Mouse (Mus musculus): ENCODE measurements around the gene Efcc1. TPM values are rescaled to one million over a fixed set of nuclear protein-coding genes. Genes with fewer than 3 reads are reported as not detected.

The Efcc1 gene
- total RNA-seq, 1 experiment, result not detected

DNA sequence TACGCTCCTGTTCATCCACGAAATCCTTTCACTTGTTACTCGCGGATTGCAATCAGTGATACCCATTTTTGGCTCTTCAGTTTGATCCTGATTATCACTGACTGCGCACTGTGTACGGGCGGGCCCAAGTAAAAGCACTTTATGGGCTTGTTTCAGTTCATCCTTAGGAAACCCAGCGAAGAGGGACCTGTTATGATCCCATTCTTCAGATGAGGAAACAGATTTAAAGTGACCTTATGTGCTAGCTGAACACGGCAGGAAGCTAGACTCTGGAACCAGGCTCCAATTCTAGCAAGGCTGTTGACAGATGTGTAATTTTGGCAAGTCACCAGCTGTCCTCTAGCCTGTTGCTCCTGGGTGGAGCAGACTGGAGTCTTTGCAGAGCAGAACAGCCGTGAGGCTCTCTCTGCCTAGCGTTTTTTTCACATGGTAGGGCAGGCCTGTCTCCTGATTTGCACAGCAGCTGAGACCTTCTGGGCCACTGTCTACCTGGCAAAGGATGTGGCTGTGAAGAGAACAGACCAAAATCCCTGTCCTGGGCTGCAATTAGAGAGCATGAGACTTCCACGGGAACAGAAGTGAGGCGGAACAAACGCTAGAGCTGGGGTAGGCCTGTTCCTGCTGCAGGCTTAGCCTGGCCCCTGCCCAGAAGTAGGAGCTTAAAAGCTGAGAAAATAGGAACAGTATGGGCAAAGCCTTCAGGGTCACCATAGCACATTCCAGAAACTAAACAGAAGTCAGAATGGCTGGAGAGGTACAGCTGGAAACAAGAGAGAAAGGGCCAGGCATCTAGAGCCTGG, 2.7 kb downstream of the Efcc1 start:
- no peak for TF ChIP-seq ZC3H11A (IDR thresholded peaks at IDR 0.05; ENCODE audit: borderline replicate concordance, low read depth, low read length)
- TF ChIP-seq MAFK (IDR thresholded peaks at IDR 0.05; ENCODE audit: insufficient read depth, low read depth, low read length), result no peak
- no peak for TF ChIP-seq CHD2 (IDR thresholded peaks at IDR 0.05; ENCODE audit: low read depth, low read length)
- TF ChIP-seq HCFC1 (IDR thresholded peaks at IDR 0.05; ENCODE audit: borderline replicate concordance, insufficient read depth, low read length), result no peak
- TF ChIP-seq ZNF384 (IDR thresholded peaks at IDR 0.05; ENCODE audit: low read depth, low read length), result no peak
- Histone ChIP-seq H3K4me1 (ENCODE audit: control insufficient read depth in 2 of 2, insufficient read depth in 2 of 2, low read length in 2 of 2, poor library complexity in 1 of 2) (peaks cover 0 to 3% of the 10 kb centered on the region in 2 experiments; a peak in 1 of 4 replicates), H3K4me3 (ENCODE audit: insufficient read depth in 1 of 2, low read depth in 1 of 2, low read length in 2 of 2, poor library complexity in 1 of 2, severe bottlenecking in 1 of 2) (peak overlapping the region; percentile 27 to 58; a peak in 1 of 4 replicates), H3K9ac (ENCODE audit: insufficient read depth, low read depth, low read length, poor library complexity, severe bottlenecking) (no peak overlapping the region), H3K27ac (ENCODE audit: insufficient read depth, low read depth, low read length, poor library complexity, severe bottlenecking) (no peak overlapping the region), H3K9me3 (ENCODE audit: control insufficient read depth, insufficient read depth, low read depth, low read length) (no peaks in the 10 kb centered on the region), H3K36me3 (ENCODE audit: control insufficient read depth, insufficient read depth, low read length, poor library complexity, severe bottlenecking) (no peaks in the 10 kb centered on the region)
- DNase-seq (ENCODE audit: low read depth, low spot score), result no peak
- in situ Hi-C loops (cut with MboI; ENCODE audit: low sequenced_read_pairs in 2 of 2, unreplicated experiment in 2 of 2), result no loop called here

GRCm38 (mm10) chr6:87734136-87734535, 3.5 kb downstream of the Efcc1 start:
- Histone ChIP-seq H3K9me3 (ENCODE audit: control insufficient read depth, insufficient read depth, low read depth, low read length) (no peaks in the 10 kb centered on the region), H3K36me3 (ENCODE audit: control insufficient read depth, insufficient read depth, low read length, poor library complexity, severe bottlenecking) (no peaks in the 10 kb centered on the region), H3K4me1 (ENCODE audit: control insufficient read depth in 2 of 2, insufficient read depth in 2 of 2, low read length in 2 of 2, poor library complexity in 1 of 2) (peaks cover 0 to 3% of the 10 kb centered on the region in 2 experiments; a peak in 1 of 4 replicates), H3K9ac (ENCODE audit: insufficient read depth, low read depth, low read length, poor library complexity, severe bottlenecking) (no peak overlapping the region), H3K4me3 (ENCODE audit: insufficient read depth in 1 of 2, low read depth in 1 of 2, low read length in 2 of 2, poor library complexity in 1 of 2, severe bottlenecking in 1 of 2) (no peak overlapping the region), H3K27ac (ENCODE audit: insufficient read depth, low read depth, low read length, poor library complexity, severe bottlenecking) (no peak overlapping the region)
- in situ Hi-C loops (cut with MboI; ENCODE audit: low sequenced_read_pairs in 2 of 2, unreplicated experiment in 2 of 2), result no loop called here
- no peak for DNase-seq (ENCODE audit: low read depth, low spot score)
- TF ChIP-seq ZC3H11A (IDR thresholded peaks at IDR 0.05; ENCODE audit: borderline replicate concordance, low read depth, low read length) (no peak), CHD2 (IDR thresholded peaks at IDR 0.05; ENCODE audit: low read depth, low read length) (no peak), MAFK (IDR thresholded peaks at IDR 0.05; ENCODE audit: insufficient read depth, low read depth, low read length) (no peak), HCFC1 (IDR thresholded peaks at IDR 0.05; ENCODE audit: borderline replicate concordance, insufficient read depth, low read length) (no peak), ZNF384 (IDR thresholded peaks at IDR 0.05; ENCODE audit: low read depth, low read length) (no peak)

DNA sequence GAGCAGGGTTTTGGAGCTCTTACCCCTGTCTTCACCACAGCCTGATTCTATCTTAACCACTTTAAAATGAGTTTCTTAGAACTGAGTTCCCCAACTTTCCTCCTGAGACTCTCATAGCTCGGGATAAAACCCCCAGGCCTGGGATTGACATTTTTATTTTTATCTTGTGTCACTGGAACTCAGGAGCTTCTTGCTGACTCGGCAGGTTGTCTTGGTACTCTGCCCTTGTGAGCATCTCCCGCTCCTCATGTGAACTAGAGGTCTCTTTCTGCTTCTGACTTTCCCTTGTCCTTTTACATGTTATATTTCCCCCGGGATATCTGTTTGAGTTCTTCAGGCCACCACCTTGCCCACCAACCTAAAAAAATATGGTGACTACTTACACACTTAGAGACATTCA, 6.3 kb downstream of the Efcc1 start:
- H3K36me3 ChIP-seq (ENCODE audit: control insufficient read depth, insufficient read depth, low read length, poor library complexity, severe bottlenecking), result no peaks in the 10 kb centered on the region
- DNase-seq (ENCODE audit: low read depth, low spot score), result no peak
- H3K9ac ChIP-seq (ENCODE audit: insufficient read depth, low read depth, low read length, poor library complexity, severe bottlenecking), result no peak overlapping the region
- H3K27ac ChIP-seq (ENCODE audit: insufficient read depth, low read depth, low read length, poor library complexity, severe bottlenecking), result no peak overlapping the region
- H3K4me1 ChIP-seq (ENCODE audit: control insufficient read depth in 2 of 2, insufficient read depth in 2 of 2, low read length in 2 of 2, poor library complexity in 1 of 2), result peaks cover 0 to 3% of the 10 kb centered on the region in 2 experiments; a peak in 1 of 4 replicates
- H3K4me3 ChIP-seq (ENCODE audit: insufficient read depth in 1 of 2, low read depth in 1 of 2, low read length in 2 of 2, poor library complexity in 1 of 2, severe bottlenecking in 1 of 2), result no peak overlapping the region
- no peaks in the 10 kb centered on the region for H3K9me3 ChIP-seq (ENCODE audit: control insufficient read depth, insufficient read depth, low read depth, low read length)
- TF ChIP-seq MAFK (IDR thresholded peaks at IDR 0.05; ENCODE audit: insufficient read depth, low read depth, low read length) (0 out of 2 replicates have a peak, but pooled peaks have one; percentile 51), CHD2 (IDR thresholded peaks at IDR 0.05; ENCODE audit: low read depth, low read length) (no peak), HCFC1 (IDR thresholded peaks at IDR 0.05; ENCODE audit: borderline replicate concordance, insufficient read depth, low read length) (no peak), ZC3H11A (IDR thresholded peaks at IDR 0.05; ENCODE audit: borderline replicate concordance, low read depth, low read length) (no peak), ZNF384 (IDR thresholded peaks at IDR 0.05; ENCODE audit: low read depth, low read length) (no peak)
- in situ Hi-C loops (cut with MboI; ENCODE audit: low sequenced_read_pairs in 2 of 2, unreplicated experiment in 2 of 2), result no loop called here

- H3K4me1 ChIP-seq (ENCODE audit: control insufficient read depth in 2 of 2, insufficient read depth in 2 of 2, low read length in 2 of 2, poor library complexity in 1 of 2), result no peaks in the 10 kb centered on the region
- no peak for TF ChIP-seq HCFC1 (IDR thresholded peaks at IDR 0.05; ENCODE audit: borderline replicate concordance, insufficient read depth, low read length)
- no peak for TF ChIP-seq ZNF384 (IDR thresholded peaks at IDR 0.05; ENCODE audit: low read depth, low read length)
- TF ChIP-seq ZC3H11A (IDR thresholded peaks at IDR 0.05; ENCODE audit: borderline replicate concordance, low read depth, low read length), result no peak
- no peak for TF ChIP-seq CHD2 (IDR thresholded peaks at IDR 0.05; ENCODE audit: low read depth, low read length)
- TF ChIP-seq MAFK (IDR thresholded peaks at IDR 0.05; ENCODE audit: insufficient read depth, low read depth, low read length), result no peak
- no peak overlapping the region for H3K27ac ChIP-seq (ENCODE audit: insufficient read depth, low read depth, low read length, poor library complexity, severe bottlenecking)
- no peak overlapping the region for H3K4me3 ChIP-seq (ENCODE audit: insufficient read depth in 1 of 2, low read depth in 1 of 2, low read length in 2 of 2, poor library complexity in 1 of 2, severe bottlenecking in 1 of 2)
- no peak for DNase-seq (ENCODE audit: low read depth, low spot score)
- no peaks in the 10 kb centered on the region for H3K36me3 ChIP-seq (ENCODE audit: control insufficient read depth, insufficient read depth, low read length, poor library complexity, severe bottlenecking)
- no peaks in the 10 kb centered on the region for H3K9me3 ChIP-seq (ENCODE audit: control insufficient read depth, insufficient read depth, low read depth, low read length)
- in situ Hi-C loops (cut with MboI; ENCODE audit: low sequenced_read_pairs in 2 of 2, unreplicated experiment in 2 of 2), result no loop called here
- no peak overlapping the region for H3K9ac ChIP-seq (ENCODE audit: insufficient read depth, low read depth, low read length, poor library complexity, severe bottlenecking)
These were observed 7.4 kb downstream of the Efcc1 start for GRCm38 (mm10) chr6:87737921-87738626.
